8 mouse cellular contexts compared by ENCODE assay signal in the genomic region with DNA sequence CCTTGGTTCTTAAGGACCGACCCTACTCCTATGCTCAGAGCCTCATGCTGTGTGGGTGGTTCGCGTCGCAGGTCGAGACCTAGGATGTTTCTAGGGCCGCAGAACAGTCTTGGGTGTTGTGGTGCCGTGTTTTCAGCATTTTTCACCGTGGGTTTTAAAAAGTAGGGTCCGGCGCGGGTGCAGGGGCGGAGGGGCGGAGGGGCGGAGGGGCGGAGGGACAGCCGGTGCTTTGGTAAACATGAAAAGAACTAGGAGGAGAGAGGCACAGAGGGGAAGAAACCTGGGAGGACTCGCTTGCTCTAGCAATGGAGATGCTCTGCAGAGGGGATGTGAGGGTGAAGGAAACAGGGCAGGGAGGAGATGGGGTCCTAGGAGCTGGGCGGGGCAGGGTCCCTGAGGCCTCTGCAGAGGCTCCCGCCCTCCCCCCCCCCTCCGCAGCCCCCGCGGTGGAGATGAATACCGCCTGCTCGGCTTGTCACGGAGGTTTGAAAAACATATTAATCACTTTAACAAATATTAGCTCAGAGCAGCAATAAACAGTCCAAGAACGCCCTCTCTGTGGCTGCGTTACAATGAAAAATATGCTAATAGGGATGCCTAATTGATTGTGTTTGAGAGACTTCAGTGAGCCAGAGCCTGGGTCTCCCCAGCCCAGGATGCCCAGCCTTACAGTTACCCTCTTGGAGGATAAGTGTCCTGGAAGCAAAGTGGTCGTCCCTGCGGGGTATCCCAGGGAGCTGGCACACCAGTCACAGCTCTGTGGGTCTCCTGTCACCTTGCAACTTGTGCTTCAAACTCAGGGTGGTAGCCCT.
A peak's percentile ranks its signal among the peaks of the same experiment; 100 is the strongest.
DNase-seq lines count a peak whose midpoint lies in the region; ATAC-seq lines count a peak whose summit lies in the region.

No protein-coding gene starts in this region.

- H3K9ac ChIP-seq in heart, embryonic 14.5 days (ENCODE audit: low read length) = no peak overlapping the region
- no peak overlapping the region for H3K9ac ChIP-seq in hindbrain, embryonic 12.5 days
- peak overlapping the region; percentile 51 for H3K9ac ChIP-seq in midbrain, embryonic 11.5 days (ENCODE audit: low read length)

- H3K36me3 ChIP-seq in heart, embryonic 14.5 days (ENCODE audit: control insufficient read depth, insufficient read depth, low read length) = no peaks in the 10 kb centered on the region
- H3K36me3 ChIP-seq in embryonic facial prominence, embryonic 10.5 days (replicated peaks) = no peaks in the 10 kb centered on the region
- no peaks in the 10 kb centered on the region for H3K36me3 ChIP-seq in hindbrain, embryonic 12.5 days
- no peaks in the 10 kb centered on the region for H3K36me3 ChIP-seq in midbrain, embryonic 11.5 days (ENCODE audit: control insufficient read depth, insufficient read depth, low read length)

- no peak overlapping the region for H3K27ac ChIP-seq in heart, embryonic 14.5 days (replicated peaks in 1 of 2; ENCODE audit: control insufficient read depth in 1 of 2, insufficient read depth in 1 of 2, low read depth in 2 of 2, low read length in 2 of 2)
- peak overlapping the region; percentile 74 for H3K27ac ChIP-seq in embryonic facial prominence, embryonic 10.5 days (replicated peaks)
- H3K27ac ChIP-seq in hindbrain, embryonic 12.5 days = no peak overlapping the region
- no peak overlapping the region for H3K27ac ChIP-seq in midbrain, embryonic 11.5 days (ENCODE audit: low read depth, low read length)

- no peak for ATAC-seq in heart, embryonic 14.5 days (ENCODE audit: insufficient number of reproducible peaks, insufficient read depth, low FRiP score, low read depth)
- peak; percentile 49 for ATAC-seq in hindbrain, embryonic 12.5 days (ENCODE audit: low FRiP score)
- ATAC-seq in midbrain, embryonic 11.5 days (ENCODE audit: low FRiP score) = peak; percentile 9; the same call in 1 of the 2 replicates

- no peaks in the 10 kb centered on the region for H3K9me3 ChIP-seq in heart, embryonic 14.5 days (ENCODE audit: control insufficient read depth, low read length)
- no peaks in the 10 kb centered on the region for H3K9me3 ChIP-seq in embryonic facial prominence, embryonic 10.5 days
- H3K9me3 ChIP-seq in hindbrain, embryonic 12.5 days (replicated peaks) = no peaks in the 10 kb centered on the region
- no peaks in the 10 kb centered on the region for H3K9me3 ChIP-seq in midbrain, embryonic 11.5 days (ENCODE audit: control insufficient read depth, low read length)

- no peak for DNase-seq in heart, postnatal 14 days
- no peak for DNase-seq in embryonic facial prominence, embryonic 10.5 days (ENCODE audit: low spot score)
- DNase-seq in midbrain, embryonic 11.5 days (ENCODE audit: low spot score, missing footprints) = no peak
- DNase-seq in adrenal gland, postnatal 4 days (ENCODE audit: low spot score in 2 of 2) = no peak
- DNase-seq in urinary bladder, postnatal 10 days (ENCODE audit: low spot score) = no peak
- no peak for DNase-seq in gastrocnemius, adult 18-20 months (ENCODE audit: low spot score)

- no peak overlapping the region for H3K4me3 ChIP-seq in heart, embryonic 14.5 days (ENCODE audit: control insufficient read depth in 1 of 2, insufficient read depth in 1 of 2, low read depth in 1 of 2, low read length in 2 of 2)
- H3K4me3 ChIP-seq in embryonic facial prominence, embryonic 10.5 days = peak overlapping the region; percentile 43
- H3K4me3 ChIP-seq in hindbrain, embryonic 12.5 days = no peak overlapping the region
- H3K4me3 ChIP-seq in midbrain, embryonic 11.5 days (ENCODE audit: low read depth, low read length) = peak overlapping the region; percentile 11; the same call in 1 of the 2 replicates

- H3K4me1 ChIP-seq in heart, embryonic 14.5 days (ENCODE audit: control insufficient read depth in 2 of 2, insufficient read depth in 2 of 2, low read length in 2 of 2) = peaks cover 0 to 5% of the 10 kb centered on the region in 2 experiments; a peak in 2 of 4 replicates
- H3K4me1 ChIP-seq in embryonic facial prominence, embryonic 10.5 days = peaks cover 58% of the 10 kb centered on the region
- peaks cover 41% of the 10 kb centered on the region for H3K4me1 ChIP-seq in hindbrain, embryonic 12.5 days
- peaks cover 17% of the 10 kb centered on the region for H3K4me1 ChIP-seq in midbrain, embryonic 11.5 days (ENCODE audit: control insufficient read depth, insufficient read depth, low read length)

- intact Hi-C loops in heart, postnatal 14 days (cut with DNase I) = no loop called here

- peak overlapping the region; percentile 18; the same call in 1 of the 2 replicates for H3K4me2 ChIP-seq in heart, embryonic 14.5 days (ENCODE audit: low read length)
- H3K4me2 ChIP-seq in hindbrain, embryonic 12.5 days (replicated peaks) = peak overlapping the region; percentile 42
- H3K4me2 ChIP-seq in midbrain, embryonic 11.5 days = peak overlapping the region; percentile 45

- 14% methylated on average over 28 of the region's 29 CpGs for WGBS in heart, embryonic 14.5 days
- WGBS in embryonic facial prominence, embryonic 10.5 days = 8% methylated on average over 29 of the region's 29 CpGs
- WGBS in hindbrain, embryonic 12.5 days = 3% methylated on average over 28 of the region's 29 CpGs
- 4% methylated on average over 27 of the region's 29 CpGs for WGBS in midbrain, embryonic 11.5 days

- peaks cover 30% of the 10 kb centered on the region for H3K27me3 ChIP-seq in heart, embryonic 14.5 days (ENCODE audit: control insufficient read depth, insufficient read depth, low read length)
- H3K27me3 ChIP-seq in embryonic facial prominence, embryonic 10.5 days (replicated peaks; ENCODE audit: low read depth, poor library complexity, severe bottlenecking) = peaks cover 37% of the 10 kb centered on the region
- H3K27me3 ChIP-seq in hindbrain, embryonic 12.5 days = peaks cover 12% of the 10 kb centered on the region
- H3K27me3 ChIP-seq in midbrain, embryonic 11.5 days (ENCODE audit: control insufficient read depth, insufficient read depth, low read length) = 0 out of 2 replicates have a peak, but pooled peaks cover 2% of the 10 kb centered on the region

Comparison
In these comparisons a context has a peak if more than half of its experiments do, and no peak if none do; other contexts are left out.
1. H3K4me3 ChIP-seq: peak in embryonic facial prominence, embryonic 10.5 days (single experiment) and midbrain, embryonic 11.5 days (single experiment); none in heart, embryonic 14.5 days (0 of 2) and hindbrain, embryonic 12.5 days (single experiment).
2. Peak in every context shown above with its lines, with median percentiles within 50 percentile points of each other: H3K4me2 ChIP-seq.